Mouse (Mus musculus): ENCODE data around the gene Dgki.
A peak's percentile ranks its signal among the peaks of the same experiment; 100 is the strongest.

DNA sequence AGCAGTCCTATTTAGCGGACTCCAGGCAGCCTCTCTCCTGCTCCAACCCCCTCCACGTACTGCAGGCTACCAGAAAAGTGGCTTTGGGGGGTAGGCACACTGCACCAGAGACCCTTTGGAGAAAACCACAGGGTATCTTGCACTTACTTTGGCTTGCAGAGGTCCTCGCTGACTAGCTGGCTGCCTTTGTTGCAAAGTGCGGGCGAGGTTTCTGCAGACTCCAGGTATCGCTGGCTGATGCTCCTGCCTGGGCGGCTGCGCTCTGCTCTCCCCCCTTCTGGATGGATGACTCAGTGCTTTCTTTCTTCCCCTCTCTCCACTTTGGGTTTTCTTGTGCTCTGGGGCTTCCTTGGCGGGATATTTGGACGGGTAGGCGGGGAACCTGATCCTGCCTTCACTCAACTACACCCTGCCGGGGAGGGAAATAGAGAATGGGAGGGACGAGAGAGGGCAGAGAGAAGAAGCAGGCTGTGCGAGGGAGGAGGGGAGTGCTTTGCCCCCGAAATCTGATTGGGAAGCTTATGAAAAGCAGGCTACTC is 490.2 kb downstream of the Dgki start, which contains the start of gene Ptn:
- TF ChIP-seq CTCF (IDR thresholded peaks at IDR 0.05; ENCODE audit: insufficient read depth, low read depth, low read length) (no peak), POLR2A (IDR thresholded peaks at IDR 0.05; ENCODE audit: insufficient read depth, low read depth, low read length) (peak; percentile 45; the same call in 1 of the 2 replicates)
